Mouse (Mus musculus): ENCODE data around the gene Dad1.

Dad1 gene

GRCm38 (mm10) chr14:54253741-54254291 is at the start of gene Dad1, which contains the start of gene Abhd4:
Gene Dad1 (minus strand): TSS chr14:54254104.
Gene Abhd4 (plus strand): TSS chr14:54254188.
- in situ Hi-C loops (cut with MboI, MseI), result no loop called here

- in situ Hi-C loops (cut with MboI, MseI), result no loop called here
Observed at GRCm38 (mm10) chr14:54300676-54301075, 46.8 kb upstream of the Dad1 start.

- in situ Hi-C loops (cut with MboI, MseI), result no loop called here
Observed at GRCm38 (mm10) chr14:54300136-54300535, 46.2 kb upstream of the Dad1 start.

GRCm38 (mm10) chr14:54284839-54285238 is 30.9 kb upstream of the Dad1 start, which contains the start of gene Olfr49:
Gene Olfr49 (minus strand): TSS chr14:54284939.
- in situ Hi-C loops (cut with MboI, MseI), result no loop called here

GRCm38 (mm10) chr14:54276446-54276845 is 22.5 kb upstream of the Dad1 start:
- in situ Hi-C loops (cut with MboI, MseI), result no loop called here

GRCm38 (mm10) chr14:54272696-54273095 is 18.8 kb upstream of the Dad1 start:
- in situ Hi-C loops (cut with MboI, MseI), result no loop called here

- in situ Hi-C loops (cut with MboI, MseI), result no loop called here
Observed at GRCm38 (mm10) chr14:54271976-54272606, 18.2 kb upstream of the Dad1 start.

- in situ Hi-C loops (cut with MboI, MseI), result no loop called here
Observed at GRCm38 (mm10) chr14:54270413-54270812, 16.5 kb upstream of the Dad1 start.

- in situ Hi-C loops (cut with MboI, MseI), result no loop called here
Observed at GRCm38 (mm10) chr14:54269566-54269965, 15.7 kb upstream of the Dad1 start.

- in situ Hi-C loops (cut with MboI, MseI), result no loop called here
Observed at GRCm38 (mm10) chr14:54267966-54268365, 14.1 kb upstream of the Dad1 start.

GRCm38 (mm10) chr14:54265951-54266350 is 12.0 kb upstream of the Dad1 start:
- in situ Hi-C loops (cut with MboI, MseI), result no loop called here

GRCm38 (mm10) chr14:54265093-54265492 is 11.2 kb upstream of the Dad1 start:
- in situ Hi-C loops (cut with MboI, MseI), result no loop called here

- in situ Hi-C loops (cut with MboI, MseI), result loop anchor here (5.0 kb wide), 1 partner anchor 73 kb away; no protein-coding TSS in a partner anchor
Observed at GRCm38 (mm10) chr14:54264231-54264630, 10.3 kb upstream of the Dad1 start.

GRCm38 (mm10) chr14:54263099-54263498 is 9.2 kb upstream of the Dad1 start:
- in situ Hi-C loops (cut with MboI, MseI), result loop anchor here (5.0 kb wide), 1 partner anchor 74 kb away; no protein-coding TSS in a partner anchor

GRCm38 (mm10) chr14:54262622-54263021 is 8.7 kb upstream of the Dad1 start:
- in situ Hi-C loops (cut with MboI, MseI), result loop anchor here (5.0 kb wide), 1 partner anchor 75 kb away; no protein-coding TSS in a partner anchor

GRCm38 (mm10) chr14:54261386-54261785 is 7.5 kb upstream of the Dad1 start:
- in situ Hi-C loops (cut with MboI, MseI), result loop anchor here (5.0 kb wide), 1 partner anchor 76 kb away; no protein-coding TSS in a partner anchor

GRCm38 (mm10) chr14:54260196-54260595 is 6.3 kb upstream of the Dad1 start:
- in situ Hi-C loops (cut with MboI, MseI), result loop anchor here (5.0 kb wide), 1 partner anchor 77 kb away; no protein-coding TSS in a partner anchor

- in situ Hi-C loops (cut with MboI, MseI), result loop anchor here (5.0 kb wide), 1 partner anchor 78 kb away; no protein-coding TSS in a partner anchor
Observed at GRCm38 (mm10) chr14:54259722-54260085, 5.8 kb upstream of the Dad1 start.

- in situ Hi-C loops (cut with MboI, MseI), result no loop called here
Observed at GRCm38 (mm10) chr14:54259003-54259721, 5.3 kb upstream of the Dad1 start.

- in situ Hi-C loops (cut with MboI, MseI), result no loop called here
Observed at GRCm38 (mm10) chr14:54258131-54258670, 4.3 kb upstream of the Dad1 start.

GRCm38 (mm10) chr14:54254670-54255202 is 832 bp upstream of the Dad1 start:
- in situ Hi-C loops (cut with MboI, MseI), result no loop called here

- in situ Hi-C loops (cut with MboI, MseI), result no loop called here
Observed at GRCm38 (mm10) chr14:54250122-54250521, 3.8 kb downstream of the Dad1 start.

Data from T-helper 1 cell (primary cell).